Mouse (Mus musculus): Measurements from ENCODE around the gene Ccdc157. TPM values are rescaled to one million over a fixed set of nuclear protein-coding genes. Genes with fewer than 3 reads are reported as not detected.

The Ccdc157 gene
- polyA plus RNA-seq, 2 experiments, result 0.32 to 0.97 TPM

- Histone ChIP-seq H3K4me1 (replicated peaks; ENCODE audit: control insufficient read depth in 2 of 2, insufficient read depth in 2 of 2, low read length in 1 of 2) (no peaks in the 10 kb centered on the region), H3K9me3 (ENCODE audit: control insufficient read depth, low read length) (no peaks in the 10 kb centered on the region), H3K9ac (replicated peaks) (no peak overlapping the region), H3K4me3 (ENCODE audit: insufficient read depth in 1 of 2, low read depth in 2 of 2, low read length in 2 of 2) (no peak overlapping the region), H3K27me3 (ENCODE audit: control insufficient read depth, insufficient read depth, low read length) (no peaks in the 10 kb centered on the region), H3K36me3 (replicated peaks; ENCODE audit: control insufficient read depth, insufficient read depth, low read depth) (no peaks in the 10 kb centered on the region), H3K4me2 (ENCODE audit: low read depth) (no peak overlapping the region), H3K27ac (no peak overlapping the region)
- no peak for ATAC-seq (ENCODE audit: insufficient read depth)
- DNase-seq (ENCODE audit: low read depth in 3 of 3, low spot score in 3 of 3), result no peak
- TF ChIP-seq EP300 (IDR thresholded peaks at IDR 0.05; ENCODE audit: low read depth) (no peak), CTCF (IDR thresholded peaks at IDR 0.05; ENCODE audit: low read depth) (no peak)
- 53% methylated on average over 6 of the region's 6 CpGs for WGBS (ENCODE audit: insufficient replicate concordance)
Measured at GRCm38 (mm10) chr11:4105444-4105843, 54.6 kb downstream of the Ccdc157 start.

DNA sequence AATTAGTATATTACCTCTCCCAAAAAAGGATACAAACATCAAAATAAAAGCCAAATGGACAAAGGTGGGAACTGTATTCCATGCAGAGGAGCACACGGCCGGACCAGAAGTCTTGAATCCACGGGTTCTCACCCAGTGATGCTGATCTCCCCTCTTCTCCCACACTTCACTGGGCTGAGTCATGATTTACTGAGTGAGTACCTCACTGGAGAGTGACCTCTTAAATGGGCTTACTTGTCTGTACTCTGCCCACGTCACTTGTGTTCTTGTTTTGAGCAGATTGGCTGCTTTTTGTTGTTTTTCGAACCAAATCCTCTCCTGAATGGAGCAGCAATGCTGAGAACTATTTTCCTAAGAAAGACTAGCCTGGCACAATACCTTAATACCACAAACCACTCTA, 55.1 kb downstream of the Ccdc157 start:
- no peaks in the 10 kb centered on the region for H3K27me3 ChIP-seq (ENCODE audit: control insufficient read depth, insufficient read depth, low read length)
- no peak overlapping the region for H3K4me2 ChIP-seq (ENCODE audit: low read depth)
- ATAC-seq (ENCODE audit: insufficient read depth) (no peak), DNase-seq (ENCODE audit: low read depth in 3 of 3, low spot score in 3 of 3) (no peak)
- H3K4me3 ChIP-seq (ENCODE audit: insufficient read depth in 1 of 2, low read depth in 2 of 2, low read length in 2 of 2), result no peak overlapping the region
- H3K36me3 ChIP-seq (replicated peaks; ENCODE audit: control insufficient read depth, insufficient read depth, low read depth), result no peaks in the 10 kb centered on the region
- H3K27ac ChIP-seq, result no peak overlapping the region
- no peaks in the 10 kb centered on the region for H3K4me1 ChIP-seq (replicated peaks; ENCODE audit: control insufficient read depth in 2 of 2, insufficient read depth in 2 of 2, low read length in 1 of 2)
- H3K9ac ChIP-seq (replicated peaks), result no peak overlapping the region
- 77% methylated on average over 5 of the region's 5 CpGs for WGBS (ENCODE audit: insufficient replicate concordance)
- no peak for TF ChIP-seq CTCF (IDR thresholded peaks at IDR 0.05; ENCODE audit: low read depth)
- no peak for TF ChIP-seq EP300 (IDR thresholded peaks at IDR 0.05; ENCODE audit: low read depth)
- H3K9me3 ChIP-seq (ENCODE audit: control insufficient read depth, low read length), result no peaks in the 10 kb centered on the region

- WGBS (ENCODE audit: insufficient replicate concordance), result 72% methylated on average over 14 of the region's 14 CpGs
- no peak overlapping the region for H3K4me3 ChIP-seq (ENCODE audit: insufficient read depth in 1 of 2, low read depth in 2 of 2, low read length in 2 of 2)
- no peaks in the 10 kb centered on the region for H3K9me3 ChIP-seq (ENCODE audit: control insufficient read depth, low read length)
- no peak for TF ChIP-seq EP300 (IDR thresholded peaks at IDR 0.05; ENCODE audit: low read depth)
- no peak for TF ChIP-seq CTCF (IDR thresholded peaks at IDR 0.05; ENCODE audit: low read depth)
- no peak overlapping the region for H3K9ac ChIP-seq (replicated peaks)
- no peaks in the 10 kb centered on the region for H3K27me3 ChIP-seq (ENCODE audit: control insufficient read depth, insufficient read depth, low read length)
- H3K4me2 ChIP-seq (ENCODE audit: low read depth), result no peak overlapping the region
- H3K27ac ChIP-seq, result no peak overlapping the region
- H3K4me1 ChIP-seq (replicated peaks; ENCODE audit: control insufficient read depth in 2 of 2, insufficient read depth in 2 of 2, low read length in 1 of 2), result no peaks in the 10 kb centered on the region
- no peak for ATAC-seq (ENCODE audit: insufficient read depth)
- no peaks in the 10 kb centered on the region for H3K36me3 ChIP-seq (replicated peaks; ENCODE audit: control insufficient read depth, insufficient read depth, low read depth)
- DNase-seq (ENCODE audit: low read depth in 3 of 3, low spot score in 3 of 3), result no peak
Measured at GRCm38 (mm10) chr11:4103522-4103921, 56.6 kb downstream of the Ccdc157 start.

DNA sequence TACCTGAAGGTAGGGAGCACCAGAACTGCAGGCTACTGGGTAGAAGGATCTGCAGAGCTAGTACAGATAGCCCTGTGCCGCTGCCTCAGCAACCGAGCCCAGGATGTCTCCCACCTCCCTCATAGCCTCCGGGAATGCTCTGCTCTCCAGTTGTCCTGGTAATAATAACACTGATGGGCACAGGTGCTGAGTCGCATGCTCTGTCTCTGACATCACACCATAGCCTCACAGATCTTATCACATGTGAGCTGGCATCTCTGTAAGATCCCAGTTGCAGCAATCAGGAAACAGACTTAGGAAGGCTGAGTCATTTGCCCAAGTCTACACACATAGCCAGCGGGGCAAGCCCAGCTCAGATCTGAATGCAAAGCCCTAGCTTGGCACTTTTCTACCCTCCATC, 58.2 kb downstream of the Ccdc157 start:
- 52% methylated on average over 5 of the region's 5 CpGs for WGBS (ENCODE audit: insufficient replicate concordance)
- Histone ChIP-seq H3K27ac (no peak overlapping the region), H3K27me3 (ENCODE audit: control insufficient read depth, insufficient read depth, low read length) (no peaks in the 10 kb centered on the region), H3K9ac (replicated peaks) (no peak overlapping the region), H3K9me3 (ENCODE audit: control insufficient read depth, low read length) (no peaks in the 10 kb centered on the region), H3K36me3 (replicated peaks; ENCODE audit: control insufficient read depth, insufficient read depth, low read depth) (no peaks in the 10 kb centered on the region), H3K4me3 (ENCODE audit: insufficient read depth in 1 of 2, low read depth in 2 of 2, low read length in 2 of 2) (no peak overlapping the region), H3K4me1 (replicated peaks; ENCODE audit: control insufficient read depth in 2 of 2, insufficient read depth in 2 of 2, low read length in 1 of 2) (peaks cover 4 to 5% of the 10 kb centered on the region in 2 experiments), H3K4me2 (ENCODE audit: low read depth) (no peak overlapping the region)
- no peak for ATAC-seq (ENCODE audit: insufficient read depth)
- TF ChIP-seq EP300 (IDR thresholded peaks at IDR 0.05; ENCODE audit: low read depth), result no peak
- TF ChIP-seq CTCF (IDR thresholded peaks at IDR 0.05; ENCODE audit: low read depth), result no peak
- DNase-seq (ENCODE audit: low read depth in 3 of 3, low spot score in 3 of 3), result no peak

DNA sequence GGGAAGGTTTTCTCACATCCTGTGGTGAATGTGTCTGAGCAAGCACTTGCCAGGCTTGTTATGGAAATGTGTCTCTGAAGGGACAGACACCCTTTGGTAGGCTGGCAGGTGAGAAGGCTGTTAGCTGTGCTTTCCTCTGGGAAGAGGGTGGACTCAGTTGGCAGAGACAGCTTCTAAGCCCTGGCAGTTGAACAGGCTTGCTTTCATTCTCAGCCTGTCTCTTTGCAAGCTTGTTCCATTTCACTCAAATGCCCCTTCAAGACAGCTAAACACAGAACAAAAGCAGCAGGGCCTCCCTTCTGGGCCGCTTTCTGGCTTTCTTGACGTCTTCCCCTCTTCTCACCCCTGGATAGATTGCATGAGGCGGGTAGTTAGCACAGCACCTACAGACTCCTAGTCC, 60.6 kb downstream of the Ccdc157 start:
- Histone ChIP-seq H3K4me2 (ENCODE audit: low read depth) (no peak overlapping the region), H3K36me3 (replicated peaks; ENCODE audit: control insufficient read depth, insufficient read depth, low read depth) (no peaks in the 10 kb centered on the region), H3K27me3 (ENCODE audit: control insufficient read depth, insufficient read depth, low read length) (no peaks in the 10 kb centered on the region), H3K9ac (replicated peaks) (no peak overlapping the region), H3K9me3 (ENCODE audit: control insufficient read depth, low read length) (no peaks in the 10 kb centered on the region), H3K27ac (no peak overlapping the region), H3K4me3 (ENCODE audit: insufficient read depth in 1 of 2, low read depth in 2 of 2, low read length in 2 of 2) (no peak overlapping the region), H3K4me1 (replicated peaks; ENCODE audit: control insufficient read depth in 2 of 2, insufficient read depth in 2 of 2, low read length in 1 of 2) (peaks cover 10 to 16% of the 10 kb centered on the region in 2 experiments)
- TF ChIP-seq CTCF (IDR thresholded peaks at IDR 0.05; ENCODE audit: low read depth), result no peak
- TF ChIP-seq EP300 (IDR thresholded peaks at IDR 0.05; ENCODE audit: low read depth), result no peak
- WGBS (ENCODE audit: insufficient replicate concordance), result 69% methylated on average over 3 of the region's 3 CpGs
- no peak for DNase-seq (ENCODE audit: low read depth in 3 of 3, low spot score in 3 of 3)
- ATAC-seq (ENCODE audit: insufficient read depth), result no peak

Data from liver, embryonic 14.5 days (tissue).